Mouse (Mus musculus): ENCODE results near the gene Tex48. TPM values are rescaled to one million over a fixed set of nuclear protein-coding genes. Genes with fewer than 3 reads are reported as not detected.

Tex48 gene
- total RNA-seq, 1 experiment = not detected

- no peak for DNase-seq (ENCODE audit: low read depth, low spot score)
- Histone ChIP-seq H3K9me3 (ENCODE audit: control insufficient read depth, insufficient read depth, low read depth, low read length) (no peaks in the 10 kb centered on the region), H3K27ac (ENCODE audit: insufficient read depth, low read depth, low read length, poor library complexity, severe bottlenecking) (no peak overlapping the region), H3K4me3 (ENCODE audit: insufficient read depth in 1 of 2, low read depth in 1 of 2, low read length in 2 of 2, poor library complexity in 1 of 2, severe bottlenecking in 1 of 2) (no peak overlapping the region), H3K9ac (ENCODE audit: insufficient read depth, low read depth, low read length, poor library complexity, severe bottlenecking) (no peak overlapping the region), H3K4me1 (ENCODE audit: control insufficient read depth in 2 of 2, insufficient read depth in 2 of 2, low read length in 2 of 2, poor library complexity in 1 of 2) (no peaks in the 10 kb centered on the region), H3K36me3 (ENCODE audit: control insufficient read depth, insufficient read depth, low read length, poor library complexity, severe bottlenecking) (no peaks in the 10 kb centered on the region)
- no peak for TF ChIP-seq ZC3H11A (IDR thresholded peaks at IDR 0.05; ENCODE audit: borderline replicate concordance, low read depth, low read length)
- no peak for TF ChIP-seq CHD2 (IDR thresholded peaks at IDR 0.05; ENCODE audit: low read depth, low read length)
- TF ChIP-seq MAFK (IDR thresholded peaks at IDR 0.05; ENCODE audit: insufficient read depth, low read depth, low read length) = no peak
- no peak for TF ChIP-seq HCFC1 (IDR thresholded peaks at IDR 0.05; ENCODE audit: borderline replicate concordance, insufficient read depth, low read length)
- TF ChIP-seq ZNF384 (IDR thresholded peaks at IDR 0.05; ENCODE audit: low read depth, low read length) = no peak
- in situ Hi-C loops (cut with MboI; ENCODE audit: low sequenced_read_pairs in 2 of 2, unreplicated experiment in 2 of 2) = no loop called here
Observed at GRCm38 (mm10) chr4:63589987-63590386, 32.2 kb downstream of the Tex48 start.

GRCm38 (mm10) chr4:63586240-63586639, 36.0 kb downstream of the Tex48 start:
- Histone ChIP-seq H3K9ac (ENCODE audit: insufficient read depth, low read depth, low read length, poor library complexity, severe bottlenecking) (no peak overlapping the region), H3K4me3 (ENCODE audit: insufficient read depth in 1 of 2, low read depth in 1 of 2, low read length in 2 of 2, poor library complexity in 1 of 2, severe bottlenecking in 1 of 2) (no peak overlapping the region), H3K27ac (ENCODE audit: insufficient read depth, low read depth, low read length, poor library complexity, severe bottlenecking) (no peak overlapping the region), H3K9me3 (ENCODE audit: control insufficient read depth, insufficient read depth, low read depth, low read length) (no peaks in the 10 kb centered on the region), H3K4me1 (ENCODE audit: control insufficient read depth in 2 of 2, insufficient read depth in 2 of 2, low read length in 2 of 2, poor library complexity in 1 of 2) (no peaks in the 10 kb centered on the region), H3K36me3 (ENCODE audit: control insufficient read depth, insufficient read depth, low read length, poor library complexity, severe bottlenecking) (peaks cover 5% of the 10 kb centered on the region; the same call in 1 of the 2 replicates)
- no peak for TF ChIP-seq ZC3H11A (IDR thresholded peaks at IDR 0.05; ENCODE audit: borderline replicate concordance, low read depth, low read length)
- no peak for TF ChIP-seq ZNF384 (IDR thresholded peaks at IDR 0.05; ENCODE audit: low read depth, low read length)
- TF ChIP-seq CHD2 (IDR thresholded peaks at IDR 0.05; ENCODE audit: low read depth, low read length) = no peak
- TF ChIP-seq HCFC1 (IDR thresholded peaks at IDR 0.05; ENCODE audit: borderline replicate concordance, insufficient read depth, low read length) = no peak
- no peak for TF ChIP-seq MAFK (IDR thresholded peaks at IDR 0.05; ENCODE audit: insufficient read depth, low read depth, low read length)
- in situ Hi-C loops (cut with MboI; ENCODE audit: low sequenced_read_pairs in 2 of 2, unreplicated experiment in 2 of 2) = no loop called here
- no peak for DNase-seq (ENCODE audit: low read depth, low spot score)

GRCm38 (mm10) chr4:63585216-63585615, 37.0 kb downstream of the Tex48 start:
- H3K27ac ChIP-seq (ENCODE audit: insufficient read depth, low read depth, low read length, poor library complexity, severe bottlenecking) = no peak overlapping the region
- no peaks in the 10 kb centered on the region for H3K9me3 ChIP-seq (ENCODE audit: control insufficient read depth, insufficient read depth, low read depth, low read length)
- no peaks in the 10 kb centered on the region for H3K4me1 ChIP-seq (ENCODE audit: control insufficient read depth in 2 of 2, insufficient read depth in 2 of 2, low read length in 2 of 2, poor library complexity in 1 of 2)
- DNase-seq (ENCODE audit: low read depth, low spot score) = no peak
- no peak for TF ChIP-seq HCFC1 (IDR thresholded peaks at IDR 0.05; ENCODE audit: borderline replicate concordance, insufficient read depth, low read length)
- TF ChIP-seq CHD2 (IDR thresholded peaks at IDR 0.05; ENCODE audit: low read depth, low read length) = no peak
- TF ChIP-seq MAFK (IDR thresholded peaks at IDR 0.05; ENCODE audit: insufficient read depth, low read depth, low read length) = no peak
- TF ChIP-seq ZNF384 (IDR thresholded peaks at IDR 0.05; ENCODE audit: low read depth, low read length) = no peak
- TF ChIP-seq ZC3H11A (IDR thresholded peaks at IDR 0.05; ENCODE audit: borderline replicate concordance, low read depth, low read length) = no peak
- no peak overlapping the region for H3K9ac ChIP-seq (ENCODE audit: insufficient read depth, low read depth, low read length, poor library complexity, severe bottlenecking)
- H3K4me3 ChIP-seq (ENCODE audit: insufficient read depth in 1 of 2, low read depth in 1 of 2, low read length in 2 of 2, poor library complexity in 1 of 2, severe bottlenecking in 1 of 2) = no peak overlapping the region
- in situ Hi-C loops (cut with MboI; ENCODE audit: low sequenced_read_pairs in 2 of 2, unreplicated experiment in 2 of 2) = no loop called here
- H3K36me3 ChIP-seq (ENCODE audit: control insufficient read depth, insufficient read depth, low read length, poor library complexity, severe bottlenecking) = peaks cover 6% of the 10 kb centered on the region; the same call in 1 of the 2 replicates

GRCm38 (mm10) chr4:63582580-63582979, 39.6 kb downstream of the Tex48 start:
- no peaks in the 10 kb centered on the region for H3K4me1 ChIP-seq (ENCODE audit: control insufficient read depth in 2 of 2, insufficient read depth in 2 of 2, low read length in 2 of 2, poor library complexity in 1 of 2)
- no peak overlapping the region for H3K9ac ChIP-seq (ENCODE audit: insufficient read depth, low read depth, low read length, poor library complexity, severe bottlenecking)
- H3K4me3 ChIP-seq (ENCODE audit: insufficient read depth in 1 of 2, low read depth in 1 of 2, low read length in 2 of 2, poor library complexity in 1 of 2, severe bottlenecking in 1 of 2) = no peak overlapping the region
- TF ChIP-seq CHD2 (IDR thresholded peaks at IDR 0.05; ENCODE audit: low read depth, low read length) = no peak
- TF ChIP-seq HCFC1 (IDR thresholded peaks at IDR 0.05; ENCODE audit: borderline replicate concordance, insufficient read depth, low read length) = no peak
- no peak for TF ChIP-seq ZC3H11A (IDR thresholded peaks at IDR 0.05; ENCODE audit: borderline replicate concordance, low read depth, low read length)
- no peak for TF ChIP-seq ZNF384 (IDR thresholded peaks at IDR 0.05; ENCODE audit: low read depth, low read length)
- DNase-seq (ENCODE audit: low read depth, low spot score) = no peak
- in situ Hi-C loops (cut with MboI; ENCODE audit: low sequenced_read_pairs in 2 of 2, unreplicated experiment in 2 of 2) = no loop called here
- peaks cover 6% of the 10 kb centered on the region; the same call in 1 of the 2 replicates for H3K9me3 ChIP-seq (ENCODE audit: control insufficient read depth, insufficient read depth, low read depth, low read length)
- H3K27ac ChIP-seq (ENCODE audit: insufficient read depth, low read depth, low read length, poor library complexity, severe bottlenecking) = no peak overlapping the region
- peaks cover 12% of the 10 kb centered on the region; the same call in 1 of the 2 replicates for H3K36me3 ChIP-seq (ENCODE audit: control insufficient read depth, insufficient read depth, low read length, poor library complexity, severe bottlenecking)

- H3K4me3 ChIP-seq (ENCODE audit: insufficient read depth in 1 of 2, low read depth in 1 of 2, low read length in 2 of 2, poor library complexity in 1 of 2, severe bottlenecking in 1 of 2) = no peak overlapping the region
- peaks cover 8% of the 10 kb centered on the region; the same call in 1 of the 2 replicates for H3K9me3 ChIP-seq (ENCODE audit: control insufficient read depth, insufficient read depth, low read depth, low read length)
- no peak overlapping the region for H3K27ac ChIP-seq (ENCODE audit: insufficient read depth, low read depth, low read length, poor library complexity, severe bottlenecking)
- no peaks in the 10 kb centered on the region for H3K4me1 ChIP-seq (ENCODE audit: control insufficient read depth in 2 of 2, insufficient read depth in 2 of 2, low read length in 2 of 2, poor library complexity in 1 of 2)
- peaks cover 12% of the 10 kb centered on the region; the same call in 1 of the 2 replicates for H3K36me3 ChIP-seq (ENCODE audit: control insufficient read depth, insufficient read depth, low read length, poor library complexity, severe bottlenecking)
- TF ChIP-seq MAFK (IDR thresholded peaks at IDR 0.05; ENCODE audit: insufficient read depth, low read depth, low read length) (no peak), ZC3H11A (IDR thresholded peaks at IDR 0.05; ENCODE audit: borderline replicate concordance, low read depth, low read length) (no peak), CHD2 (IDR thresholded peaks at IDR 0.05; ENCODE audit: low read depth, low read length) (no peak), ZNF384 (IDR thresholded peaks at IDR 0.05; ENCODE audit: low read depth, low read length) (no peak), HCFC1 (IDR thresholded peaks at IDR 0.05; ENCODE audit: borderline replicate concordance, insufficient read depth, low read length) (no peak)
- no peak for DNase-seq (ENCODE audit: low read depth, low spot score)
- H3K9ac ChIP-seq (ENCODE audit: insufficient read depth, low read depth, low read length, poor library complexity, severe bottlenecking) = no peak overlapping the region
- in situ Hi-C loops (cut with MboI; ENCODE audit: low sequenced_read_pairs in 2 of 2, unreplicated experiment in 2 of 2) = no loop called here
Observed at GRCm38 (mm10) chr4:63580078-63580477, 42.1 kb downstream of the Tex48 start.
